Mouse (Mus musculus) kidney, postnatal 25 days (tissue): ENCODE results near the gene Wscd2.

Source experiments
- DNase-seq, 2 experiments: peaks; one replicate each; pipeline ENCODE4 v3.0.0; 2021; ENCODE audit warnings: mixed read lengths in 2 of 2

The Wscd2 gene

GRCm38 (mm10) chr5:113485584-113486162 lies 4.5 kb upstream of the Wscd2 start:
- no peak for DNase-seq

- DNase-seq = no peak
These were observed 2.3 kb upstream of the Wscd2 start for GRCm38 (mm10) chr5:113487879-113488278.

GRCm38 (mm10) chr5:113489617-113490016 lies 516 bp upstream of the Wscd2 start:
- DNase-seq = no peak

- DNase-seq = peak; percentile 10 to 41
These were observed 531 bp downstream of the Wscd2 start for GRCm38 (mm10) chr5:113490467-113491260.

- no peak for DNase-seq
These were observed 1.4 kb downstream of the Wscd2 start for GRCm38 (mm10) chr5:113491552-113491951.

GRCm38 (mm10) chr5:113491988-113492387 lies 1.9 kb downstream of the Wscd2 start:
- no peak for DNase-seq

- peak in 1 of 2 experiments; percentile 50 for DNase-seq
These were observed 2.4 kb downstream of the Wscd2 start for GRCm38 (mm10) chr5:113492417-113493035.

GRCm38 (mm10) chr5:113493997-113494396 lies 3.9 kb downstream of the Wscd2 start:
- DNase-seq = no peak

- DNase-seq = no peak
These were observed 6.8 kb downstream of the Wscd2 start for GRCm38 (mm10) chr5:113496926-113497325.

GRCm38 (mm10) chr5:113499421-113499820 lies 9.3 kb downstream of the Wscd2 start:
- DNase-seq = no peak

- no peak for DNase-seq
These were observed 13.1 kb downstream of the Wscd2 start for GRCm38 (mm10) chr5:113503276-113503675.

- DNase-seq = no peak
These were observed 14.5 kb downstream of the Wscd2 start for GRCm38 (mm10) chr5:113504654-113505053.

GRCm38 (mm10) chr5:113506065-113506464 lies 15.9 kb downstream of the Wscd2 start:
- DNase-seq = no peak

- no peak for DNase-seq
These were observed 16.6 kb downstream of the Wscd2 start for GRCm38 (mm10) chr5:113506779-113507178.

- DNase-seq = no peak
These were observed 19.0 kb downstream of the Wscd2 start for GRCm38 (mm10) chr5:113509167-113509566.

- DNase-seq = no peak
These were observed 23.5 kb downstream of the Wscd2 start for GRCm38 (mm10) chr5:113513640-113514039.

GRCm38 (mm10) chr5:113514062-113514461 lies 23.9 kb downstream of the Wscd2 start:
- DNase-seq = no peak

GRCm38 (mm10) chr5:113516119-113516872 lies 26.2 kb downstream of the Wscd2 start:
- DNase-seq = no peak

GRCm38 (mm10) chr5:113516873-113517336 lies 26.8 kb downstream of the Wscd2 start:
- peak in 1 of 2 experiments; percentile 34 for DNase-seq

- no peak for DNase-seq
These were observed 27.3 kb downstream of the Wscd2 start for GRCm38 (mm10) chr5:113517387-113517786.

GRCm38 (mm10) chr5:113521037-113521436 lies 30.9 kb downstream of the Wscd2 start:
- DNase-seq = no peak

GRCm38 (mm10) chr5:113538826-113539225 lies 48.7 kb downstream of the Wscd2 start:
- DNase-seq = no peak

- DNase-seq = no peak
These were observed 49.3 kb downstream of the Wscd2 start for GRCm38 (mm10) chr5:113539438-113539837.
